Mouse (Mus musculus): ENCODE data around the gene Clmp.
"Not testable (repeated sequence)": the region's sequence is repeated elsewhere in the genome, so short reads cannot be mapped to it uniquely, and the experiment has no call there.

The Clmp gene

DNA sequence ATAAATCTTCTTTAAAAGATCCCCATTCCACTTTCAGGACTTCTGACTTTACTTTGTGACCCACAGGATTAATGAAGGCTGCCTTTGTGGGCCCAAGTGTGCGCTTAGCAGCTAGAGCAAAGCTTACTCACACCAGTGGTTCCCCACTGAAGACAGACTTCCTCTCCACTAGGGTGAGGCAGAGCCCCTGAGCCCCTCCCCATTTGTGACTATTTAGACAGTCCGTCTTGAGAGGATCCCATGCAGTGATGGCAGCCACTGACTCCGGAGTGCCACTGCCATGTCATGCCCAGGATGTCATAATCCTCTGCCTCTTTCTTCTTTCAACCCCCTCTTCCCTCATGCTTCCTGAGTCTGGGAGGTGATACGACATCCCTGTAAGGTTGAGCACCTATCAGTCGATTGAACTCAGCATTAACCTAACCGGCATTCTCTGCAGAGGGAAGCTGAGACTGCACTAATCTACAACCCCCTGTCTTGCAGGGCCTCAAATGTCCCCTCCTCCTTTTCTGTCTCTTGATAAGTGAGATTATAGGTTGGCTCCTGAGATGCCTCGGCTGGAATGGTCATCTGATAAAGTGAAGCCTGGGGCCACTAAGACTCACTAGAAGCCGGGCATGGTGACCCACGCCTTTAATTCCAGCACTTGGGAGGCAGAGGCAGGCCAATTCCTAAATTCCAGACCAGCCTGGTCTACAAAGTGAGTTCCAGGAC is 112.6 kb downstream of the Clmp start:
- ChIA-PET POLR2A (interaction anchor here in 3 of 4 experiments (0.7 to 15.2 kb wide), 20 partner anchors 8 to 558 kb away, joined by 3 to 461 read pairs (median 24); partner anchors contain the start of gene Clmp (in 1 of the 3)), CTCF (no interaction called here)

DNA sequence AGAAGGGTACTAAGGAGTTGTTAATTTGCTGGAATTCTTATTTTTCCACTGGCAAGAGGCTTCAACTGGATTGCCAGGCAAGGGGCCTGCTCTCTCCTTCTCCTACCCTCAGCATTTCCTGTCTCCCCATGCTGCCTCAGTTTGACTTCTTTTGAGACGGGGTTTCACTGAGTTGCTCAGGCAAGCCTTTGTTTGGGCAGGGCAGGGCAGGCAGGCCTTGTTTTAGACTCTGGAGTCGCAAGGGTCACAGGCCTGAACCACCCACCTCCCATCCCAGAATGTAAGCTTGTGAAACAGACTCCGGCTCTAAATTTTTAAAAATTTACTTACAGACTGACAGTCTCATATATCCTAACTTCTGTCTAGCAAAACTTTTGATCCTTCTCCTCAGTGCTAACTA is 113.3 kb downstream of the Clmp start:
- POLR2A ChIA-PET, result interaction anchor here (0.6 to 15.2 kb wide), 30 partner anchors 7 to 559 kb away, joined by 3 to 461 read pairs (median 12); partner anchors contain the start of gene Clmp (in 1 of the 4)
- CTCF ChIA-PET, result interaction anchor here in 1 of 4 experiments (0.9 kb wide), 1 partner anchor 9 kb away, joined by 3 read pairs; no protein-coding TSS in a partner anchor

DNA sequence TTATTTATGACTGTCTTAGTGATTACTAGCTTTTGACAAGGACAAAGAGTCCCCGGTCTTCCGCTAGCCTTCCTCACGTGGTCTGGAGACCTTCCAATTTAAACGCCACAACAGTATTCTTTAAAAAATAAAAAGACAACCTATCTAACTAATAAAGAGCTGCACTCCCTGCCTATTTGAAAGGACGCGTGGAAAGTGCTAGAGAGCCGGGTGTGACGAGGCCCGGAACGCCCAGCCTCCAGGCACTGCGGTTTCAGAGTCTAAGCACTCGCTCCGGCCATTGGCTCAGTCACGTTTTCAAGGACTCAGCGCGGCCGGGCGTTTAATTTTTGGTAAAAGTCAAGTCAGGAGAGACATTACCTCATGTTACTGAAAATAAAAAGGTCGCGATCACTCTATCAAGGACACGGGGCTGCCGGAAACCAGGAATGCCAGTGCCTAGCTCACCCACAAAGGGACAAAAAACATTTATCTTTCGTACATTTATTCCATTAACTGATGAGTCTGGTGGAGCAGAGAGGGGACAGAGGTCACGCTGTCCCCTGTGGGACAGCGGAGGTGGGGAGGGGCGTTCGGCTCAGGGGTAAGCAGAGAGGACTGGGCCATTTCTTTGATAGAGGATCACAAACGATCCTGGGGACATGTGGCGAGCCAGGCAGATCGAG is 114.2 kb downstream of the Clmp start:
- ChIA-PET POLR2A (interaction anchor here (0.6 to 15.2 kb wide), 69 partner anchors 6 to 1396 kb away, joined by 3 to 461 read pairs (median 5); partner anchors contain the start of gene Clmp (in 1 of the 4)), CTCF (interaction anchor here in 1 of 4 experiments (0.6 to 1.9 kb wide), 5 partner anchors 9 to 1091 kb away, joined by 3 to 7 read pairs (median 3); no protein-coding TSS in a partner anchor)

DNA sequence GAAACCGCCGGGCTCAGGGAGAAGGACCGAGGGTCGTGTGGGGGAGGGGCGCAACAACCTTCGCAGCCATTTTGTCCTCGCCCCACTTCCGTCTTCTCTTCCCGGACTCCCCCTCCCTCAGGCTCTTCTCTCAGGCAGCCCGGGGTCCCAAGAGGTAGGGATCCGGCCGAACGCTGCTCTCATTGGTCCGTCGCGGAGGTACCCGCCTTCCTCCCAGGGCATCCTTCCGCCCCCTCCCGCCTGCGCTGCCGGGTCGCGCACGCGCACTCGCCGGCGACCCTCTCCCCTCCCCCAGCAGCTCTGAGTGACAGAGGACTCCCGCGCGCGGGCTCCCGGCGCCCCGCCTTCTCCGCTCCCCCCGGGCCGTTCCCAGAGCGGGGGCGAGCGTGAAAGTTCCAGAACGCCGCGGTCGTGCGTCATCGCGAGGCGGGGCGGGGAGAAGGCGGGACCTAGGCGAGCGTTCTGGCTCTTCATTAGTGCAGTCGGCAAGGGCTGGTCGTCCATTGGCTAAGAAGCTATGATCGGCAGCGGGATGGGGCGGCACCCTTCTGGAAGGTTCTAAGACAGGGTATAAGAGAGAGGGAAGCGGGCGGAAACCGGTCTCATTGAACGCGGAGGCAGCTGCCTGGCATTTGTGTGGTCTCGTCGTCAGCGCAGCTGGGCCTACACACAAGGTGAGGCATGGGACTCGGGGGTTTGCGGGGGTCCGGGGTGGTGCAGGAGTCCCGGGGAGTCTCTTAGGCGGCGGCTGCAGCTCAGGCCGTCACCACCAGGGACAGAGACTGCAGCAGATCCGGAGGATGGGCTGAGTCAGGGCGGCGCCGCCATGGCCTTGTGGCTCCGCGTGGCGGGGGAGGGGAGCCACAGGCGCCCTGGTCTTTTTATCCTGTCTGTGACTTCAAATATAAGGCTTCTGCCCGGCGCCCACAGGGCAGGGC is 115.2 kb downstream of the Clmp start, which contains the start of gene Hspa8:
Gene Hspa8 (plus strand): TSS at position 310 of the 938 bp plus-strand sequence.
- CTCF ChIA-PET, result interaction anchor here in 3 of 4 experiments (0.6 to 1.9 kb wide), 10 partner anchors 10 to 1090 kb away, joined by 3 to 9 read pairs (median 4); no protein-coding TSS in a partner anchor
- POLR2A ChIA-PET, result interaction anchor here (0.6 to 15.2 kb wide), 94 partner anchors 7 to 1395 kb away, joined by 3 to 461 read pairs (median 4); partner anchors contain the start of genes Clmp (in 1 of the 4), Gm21915 (in 1 of the 4) and Scn3b (in 1 of the 4)

DNA sequence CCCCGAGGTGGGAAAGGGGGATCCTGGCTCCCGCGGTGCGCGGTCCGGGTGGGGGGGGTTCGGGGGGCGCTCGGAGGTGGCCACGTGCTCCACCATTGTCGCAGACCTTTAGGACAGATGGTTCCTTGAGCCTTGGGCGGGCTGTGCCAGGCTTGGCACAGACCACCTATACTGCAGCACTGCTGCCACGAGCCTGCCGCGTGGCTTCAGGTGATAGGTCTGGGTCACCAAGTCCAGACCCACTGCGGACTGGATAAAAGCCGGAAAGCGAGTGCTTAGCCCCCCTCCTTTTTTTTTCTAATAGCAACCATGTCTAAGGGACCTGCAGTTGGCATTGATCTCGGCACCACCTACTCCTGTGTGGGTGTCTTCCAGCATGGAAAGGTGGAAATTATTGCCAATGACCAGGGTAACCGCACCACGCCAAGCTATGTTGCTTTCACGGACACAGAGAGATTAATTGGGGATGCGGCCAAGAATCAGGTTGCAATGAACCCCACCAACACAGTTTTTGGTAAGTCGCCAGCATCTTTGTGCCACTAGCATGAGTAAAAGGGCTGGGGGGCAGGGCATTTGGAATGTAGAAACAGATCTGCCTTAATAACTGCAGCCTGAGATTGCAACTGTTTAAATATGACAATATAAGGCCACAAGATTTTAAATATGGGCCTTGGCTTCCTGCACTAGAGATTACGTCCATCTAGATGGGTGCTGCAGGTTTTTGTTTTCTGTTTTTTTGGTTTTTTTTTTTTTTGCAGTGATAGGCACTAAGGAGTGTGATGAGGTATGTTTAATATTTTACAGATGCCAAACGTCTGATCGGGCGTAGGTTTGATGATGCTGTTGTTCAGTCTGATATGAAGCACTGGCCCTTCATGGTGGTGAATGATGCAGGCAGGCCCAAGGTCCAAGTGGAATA is 116.1 kb downstream of the Clmp start:
- ChIA-PET POLR2A (interaction anchor here (0.9 to 15.2 kb wide), 66 partner anchors 6 to 562 kb away, joined by 3 to 461 read pairs (median 6); partner anchors contain the start of genes Hspa8 (in 1 of the 4) and Scn3b (in 1 of the 4)), CTCF (interaction anchor here in 3 of 4 experiments (0.6 to 1.9 kb wide), 9 partner anchors 9 to 406 kb away, joined by 3 to 9 read pairs (median 4); no protein-coding TSS in a partner anchor)

DNA sequence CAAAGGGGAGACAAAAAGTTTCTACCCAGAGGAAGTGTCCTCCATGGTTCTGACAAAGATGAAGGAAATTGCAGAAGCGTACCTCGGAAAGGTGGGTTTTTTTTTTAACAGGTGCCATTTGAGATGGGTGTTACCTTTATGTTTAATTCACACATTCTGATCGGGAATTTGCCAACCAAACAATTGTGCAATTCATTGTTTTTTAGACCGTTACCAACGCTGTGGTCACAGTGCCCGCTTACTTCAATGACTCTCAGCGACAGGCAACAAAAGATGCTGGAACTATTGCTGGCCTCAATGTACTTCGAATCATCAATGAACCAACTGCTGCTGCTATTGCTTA is 116.7 kb downstream of the Clmp start:
- POLR2A ChIA-PET, result interaction anchor here in 2 of 4 experiments (0.7 to 11.8 kb wide), 8 partner anchors 8 to 177 kb away, joined by 3 to 225 read pairs (median 82); partner anchors contain the start of gene Hspa8 (in 1 of the 2)
- CTCF ChIA-PET, result not testable (repeated sequence)

DNA sequence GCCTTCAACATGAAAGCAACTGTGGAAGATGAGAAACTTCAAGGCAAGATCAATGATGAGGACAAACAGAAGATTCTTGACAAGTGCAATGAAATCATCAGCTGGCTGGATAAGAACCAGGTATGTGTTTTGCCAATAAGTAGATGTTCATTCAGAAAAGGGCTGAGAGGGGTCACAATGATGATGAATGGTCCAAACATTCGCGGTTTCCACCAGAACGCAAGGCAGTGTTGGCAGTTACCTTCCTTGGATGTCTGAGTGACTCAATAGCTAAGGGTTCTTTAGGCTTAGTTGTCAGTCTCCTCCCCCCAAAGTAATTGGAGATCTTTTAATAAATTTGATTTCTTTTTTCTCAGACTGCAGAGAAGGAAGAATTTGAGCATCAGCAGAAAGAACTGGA is 118.8 kb downstream of the Clmp start:
- ChIA-PET POLR2A (interaction anchor here (0.6 to 11.8 kb wide), 44 partner anchors 9 to 406 kb away, joined by 3 to 225 read pairs (median 4); partner anchors contain the start of gene Hspa8 (in 1 of the 4)), CTCF (interaction anchor here (0.5 to 1.4 kb wide), 17 partner anchors 13 to 403 kb away, joined by 3 to 14 read pairs (median 3); partner anchors contain the start of gene Bsx (in 1 of the 4))

DNA sequence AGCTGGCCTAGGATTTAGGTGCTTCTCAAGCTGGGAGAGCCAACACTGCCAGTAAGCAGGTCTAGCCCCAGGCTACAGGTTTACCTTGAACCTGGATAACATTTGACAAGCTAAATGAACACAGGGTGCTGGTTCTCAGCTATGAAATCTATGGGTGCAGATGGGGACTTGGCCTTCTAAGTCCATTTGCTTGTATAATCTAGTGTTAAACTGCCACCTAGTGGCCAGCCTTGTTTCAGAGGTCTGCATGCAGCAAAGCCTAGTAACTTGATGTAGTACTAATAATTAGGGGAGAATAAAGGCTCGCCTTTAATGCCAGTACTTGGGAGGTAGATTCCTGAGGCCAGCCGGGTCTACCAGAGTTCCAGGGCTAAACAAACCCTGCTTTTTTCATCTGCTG is 119.5 kb downstream of the Clmp start:
- ChIA-PET POLR2A (interaction anchor here (0.6 to 11.8 kb wide), 44 partner anchors 8 to 406 kb away, joined by 3 to 225 read pairs (median 4); partner anchors contain the start of genes Crtam (in 1 of the 4) and Hspa8 (in 1 of the 4)), CTCF (interaction anchor here (0.5 to 1.4 kb wide), 19 partner anchors 11 to 402 kb away, joined by 3 to 14 read pairs (median 3); partner anchors contain the start of gene Bsx (in 1 of the 4))

DNA sequence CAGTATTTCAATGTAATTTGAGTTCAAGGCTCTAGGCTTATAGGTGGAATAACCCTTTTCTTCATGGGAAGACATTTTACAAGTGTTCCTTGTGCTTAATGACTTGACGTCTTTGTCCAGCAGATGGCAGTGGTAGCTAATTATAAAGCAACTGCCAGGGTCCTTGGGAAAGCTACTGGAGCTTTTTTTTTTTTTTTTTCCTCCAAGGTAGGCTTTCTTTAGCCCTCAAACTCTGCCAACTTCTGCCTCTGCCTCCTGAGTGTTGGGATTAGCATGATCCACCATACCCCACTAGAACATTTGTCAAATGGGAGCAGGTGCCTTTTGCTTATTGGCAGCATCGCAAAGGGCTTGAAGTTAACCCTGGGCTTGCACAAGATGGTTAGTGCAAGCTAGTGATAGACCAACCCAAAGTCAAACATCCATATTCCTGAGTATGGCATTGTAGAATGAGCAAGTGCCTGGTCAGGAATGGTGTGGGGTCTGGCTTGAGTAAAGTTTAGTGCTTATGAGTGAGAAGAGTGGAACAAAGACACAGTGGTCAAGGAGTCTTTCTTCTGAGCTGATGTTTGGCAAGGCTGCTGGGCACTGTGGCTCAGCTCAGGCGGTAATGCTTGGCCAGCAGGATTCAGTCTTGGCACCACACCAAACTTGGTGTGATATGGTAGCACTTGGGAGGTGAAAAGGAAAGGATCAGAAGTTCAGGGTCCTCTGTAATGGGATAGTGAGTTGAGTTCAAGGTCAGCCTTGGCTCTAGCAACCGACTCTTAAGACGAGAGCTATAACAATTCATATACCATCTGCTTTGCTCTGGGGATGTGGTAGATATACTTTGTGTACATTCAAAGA is 120.9 kb downstream of the Clmp start:
- ChIA-PET POLR2A (interaction anchor here (0.6 to 11.8 kb wide), 91 partner anchors 8 to 1383 kb away, joined by 3 to 225 read pairs (median 4); partner anchors contain the start of genes Hspa8 (in 1 of the 4) and Jhy (in 1 of the 4)), CTCF (interaction anchor here (0.5 to 1.6 kb wide), 30 partner anchors 8 to 1341 kb away, joined by 3 to 8 read pairs (median 3); no protein-coding TSS in a partner anchor)

DNA sequence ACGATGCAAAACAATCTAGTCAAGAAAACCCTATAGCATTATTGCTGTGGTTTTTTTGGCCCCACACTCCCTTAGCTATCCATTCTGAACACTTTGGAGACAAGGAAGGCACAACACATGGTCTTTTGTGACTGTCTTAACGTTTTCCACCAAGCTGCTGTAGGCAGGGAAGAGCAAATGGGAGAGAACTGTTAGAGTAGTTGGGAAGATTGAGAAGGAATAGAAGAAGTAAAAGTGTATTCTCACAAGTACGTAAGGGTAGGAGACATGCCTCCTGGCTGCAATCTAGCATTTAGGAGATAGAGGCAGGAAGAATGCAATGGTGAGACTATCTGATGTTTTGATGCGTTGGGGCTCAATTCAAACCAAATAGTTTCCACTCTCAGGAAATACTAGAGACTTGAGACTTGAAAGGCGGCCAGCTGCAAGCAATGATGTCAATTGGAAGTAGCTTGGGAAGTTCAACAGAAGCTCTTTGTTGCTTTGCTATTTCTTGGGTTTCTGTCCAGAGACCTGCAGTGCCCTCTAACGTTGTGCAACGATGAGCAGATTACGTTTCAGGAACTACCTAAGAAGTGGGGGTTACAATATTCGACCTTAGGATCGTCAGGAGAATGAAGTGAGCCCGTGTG is 121.6 kb downstream of the Clmp start:
- POLR2A ChIA-PET, result interaction anchor here (0.6 to 11.8 kb wide), 58 partner anchors 8 to 1710 kb away, joined by 3 to 225 read pairs (median 5); partner anchors contain the start of genes Hspa8 (in 1 of the 4) and Jhy (in 1 of the 4)
- CTCF ChIA-PET, result interaction anchor here (0.6 to 1.6 kb wide), 14 partner anchors 8 to 628 kb away, joined by 3 to 8 read pairs (median 3); no protein-coding TSS in a partner anchor

DNA sequence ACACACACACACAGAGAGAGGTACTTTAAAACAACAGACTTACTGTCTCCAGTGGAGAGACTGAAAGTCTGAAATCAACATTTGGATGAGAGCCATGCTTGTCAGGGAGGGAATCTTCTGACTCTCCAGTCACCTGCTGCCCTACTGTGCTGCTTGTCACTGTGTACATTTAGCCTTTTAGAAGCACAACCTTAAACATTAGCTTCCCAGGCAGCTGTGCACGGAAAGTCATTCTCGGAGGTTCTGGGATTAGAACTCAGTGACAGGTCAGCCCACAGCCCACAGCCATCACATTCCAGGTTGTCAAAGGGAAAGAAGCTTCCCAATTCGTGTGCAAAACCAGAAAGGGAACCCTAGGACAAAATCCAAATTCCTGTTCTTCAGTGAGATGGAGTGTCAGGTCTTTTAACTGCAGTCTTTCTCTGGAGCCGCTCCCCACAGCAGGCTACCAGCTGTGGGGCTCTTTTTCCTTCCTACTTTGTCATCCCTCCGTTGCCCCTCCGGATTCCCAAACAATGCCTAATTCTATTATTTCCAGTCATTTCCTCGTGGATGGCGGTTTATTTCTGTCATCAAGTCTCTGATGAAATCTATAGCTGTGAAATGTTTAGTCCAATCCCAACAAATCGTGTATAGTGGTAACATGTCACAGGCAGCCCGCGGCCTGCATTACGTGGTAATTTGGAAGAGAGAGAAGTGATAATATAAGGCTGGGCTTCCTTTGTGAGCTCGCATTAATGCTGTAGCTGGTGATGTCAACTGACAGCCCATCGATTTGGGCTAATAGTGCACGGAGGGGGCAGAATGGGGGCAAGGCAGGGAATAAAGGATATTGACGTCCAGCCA is 122.5 kb downstream of the Clmp start:
- POLR2A ChIA-PET, result interaction anchor here (0.6 to 11.8 kb wide), 39 partner anchors 7 to 1711 kb away, joined by 3 to 225 read pairs (median 5); partner anchors contain the start of gene Hspa8 (in 3 of the 4)
- CTCF ChIA-PET, result interaction anchor here in 3 of 4 experiments (0.8 to 1.4 kb wide), 4 partner anchors 9 to 174 kb away, joined by 3 to 6 read pairs (median 3); no protein-coding TSS in a partner anchor

DNA sequence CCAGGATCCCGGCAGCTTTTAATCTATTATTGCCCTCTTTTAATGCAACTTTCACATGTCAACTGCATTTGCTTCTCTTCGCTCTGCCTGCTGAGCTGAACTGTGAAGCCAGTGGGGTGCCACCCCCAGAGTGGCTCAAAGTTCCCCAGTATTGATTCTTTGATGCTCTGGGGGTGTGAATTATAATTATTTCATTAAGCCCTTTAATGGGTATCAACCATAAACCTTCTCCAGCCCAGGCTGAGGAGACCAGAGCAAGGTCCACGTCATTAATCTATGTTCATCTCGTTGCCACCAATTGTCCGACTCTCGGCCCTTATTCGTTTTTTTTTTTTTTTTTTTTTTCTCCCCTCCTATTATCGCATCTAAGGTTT is 123.1 kb downstream of the Clmp start:
- POLR2A ChIA-PET, result interaction anchor here (0.6 to 11.8 kb wide), 20 partner anchors 8 to 478 kb away, joined by 3 to 225 read pairs (median 6); partner anchors contain the start of gene Hspa8 (in 3 of the 4)
- CTCF ChIA-PET, result interaction anchor here in 3 of 4 experiments (0.5 to 1.4 kb wide), 5 partner anchors 10 to 399 kb away, joined by 3 to 12 read pairs (median 4); no protein-coding TSS in a partner anchor

DNA sequence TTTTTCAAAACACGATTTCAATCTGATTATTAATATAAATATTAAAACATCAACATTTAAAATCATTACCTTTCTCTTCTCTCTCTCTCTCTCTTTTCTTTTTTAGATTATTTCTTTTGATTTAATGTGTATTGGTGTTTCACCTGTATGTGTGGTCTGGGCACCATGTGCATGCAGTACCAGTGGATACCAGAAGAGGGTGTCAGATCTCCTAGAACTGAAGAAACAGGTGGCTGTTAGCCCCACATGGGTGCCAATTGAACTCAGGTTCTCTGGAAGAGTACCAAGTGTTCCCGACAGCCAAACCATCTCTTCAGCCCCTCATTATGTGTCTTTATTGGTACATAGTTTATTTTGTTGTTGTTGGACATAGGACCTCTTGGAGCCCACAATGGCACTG is 126.1 kb downstream of the Clmp start:
- ChIA-PET CTCF (interaction anchor here in 1 of 4 experiments (1.0 kb wide), 1 partner anchor 13 kb away, joined by 3 read pairs; no protein-coding TSS in a partner anchor), POLR2A (interaction anchor here in 1 of 4 experiments (11.8 kb wide), 1 partner anchor 17 kb away, joined by 225 read pairs; the partner anchor contains the start of gene Hspa8)

DNA sequence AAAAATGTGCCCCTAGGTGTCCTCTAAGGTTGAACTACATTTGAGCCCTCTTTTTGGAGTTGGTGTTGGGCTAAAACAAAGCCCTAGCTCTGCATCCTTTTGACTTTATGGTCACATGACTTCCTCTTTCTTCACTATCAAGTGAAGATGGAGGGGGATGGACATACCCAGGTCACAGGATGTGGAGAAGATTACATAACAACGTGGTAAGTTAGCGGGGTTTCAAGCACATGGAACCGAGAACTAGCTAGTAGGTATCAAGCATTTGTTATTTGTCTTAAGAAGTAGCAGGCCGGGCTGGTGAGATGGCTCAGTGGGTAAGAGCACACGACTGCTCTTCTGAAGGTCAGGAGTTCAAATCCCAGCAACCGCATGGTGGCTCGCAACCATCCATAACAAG is 128.3 kb downstream of the Clmp start:
- POLR2A ChIA-PET, result interaction anchor here (0.6 to 11.8 kb wide), 6 partner anchors 9 to 62 kb away, joined by 3 to 225 read pairs (median 6); partner anchors contain the start of gene Hspa8 (in 2 of the 4)
- CTCF ChIA-PET, result interaction anchor here in 2 of 4 experiments (0.6 to 1.7 kb wide), 3 partner anchors 21 to 57 kb away, joined by 3 to 4 read pairs (median 3); no protein-coding TSS in a partner anchor
